Mouse (Mus musculus) spleen, adult 2 months (tissue): Measurements from ENCODE around the gene Osbpl10.

ENCODE experiments used
- CTCF ChIP-seq: fragments of 200-500 bp; IDR thresholded peaks from 2 replicates; pipeline ENCODE4 v1.5.1; 2011; ENCODE audit warnings: mild to moderate bottlenecking, inconsistent platforms; ENCODE audit not compliant: insufficient read depth, insufficient read length, insufficient replicate concordance; ENCODE audit errors: extremely low read depth
- POLR2A ChIP-seq: fragments of 200-500 bp; IDR thresholded peaks from 2 replicates; pipeline ENCODE4 v1.6.1; 2011; ENCODE audit warnings: low read depth, low read length, inconsistent platforms

- TF ChIP-seq CTCF = no peak
- no peak for TF ChIP-seq POLR2A
These were observed 17.5 kb upstream of the Osbpl10 start for GRCm38 (mm10) chr9:114960844-114961243.
